Mouse (Mus musculus): ENCODE measurements around the gene Fam198a. TPM values are rescaled to one million over a fixed set of nuclear protein-coding genes. Genes with fewer than 3 reads are reported as not detected.

Fam198a gene
- total and polyA plus RNA-seq, 2 experiments, result 4.0 to 4.4 TPM

GRCm38 (mm10) chr9:122023873-122024272 lies 73.1 kb downstream of the Fam198a start:
- no peaks in the 10 kb centered on the region for H3K79me2 ChIP-seq (ENCODE audit: control insufficient read depth, insufficient read depth, low read length)
- peak; percentile 79 for DNase-seq (ENCODE audit: extremely low read depth, low read depth, low spot score)
- no peaks in the 10 kb centered on the region for H3K27me3 ChIP-seq (ENCODE audit: control insufficient read depth, insufficient read depth, low read length)
- TF ChIP-seq CTCF (IDR thresholded peaks at IDR 0.05; ENCODE audit: low read depth, low read length) (no peak), POLR2A (IDR thresholded peaks at IDR 0.05; ENCODE audit: extremely low read depth, insufficient read depth, low read length) (no peak)
- peak overlapping the region; percentile 82 for H3K27ac ChIP-seq (replicated peaks; ENCODE audit: insufficient read depth, low read depth, low read length)
- peaks cover 34% of the 10 kb centered on the region for H3K4me1 ChIP-seq (ENCODE audit: control insufficient read depth, insufficient read depth, low read length)
- H3K4me3 ChIP-seq (ENCODE audit: insufficient read depth, low read depth, low read length), result no peak overlapping the region
- 75% methylated on average over 5 of the region's 5 CpGs for WGBS
- H3K36me3 ChIP-seq (ENCODE audit: control insufficient read depth, insufficient read depth, low read length), result no peaks in the 10 kb centered on the region
- no peak overlapping the region; the same call in 1 of the 2 replicates for H3K9ac ChIP-seq (ENCODE audit: low read depth, low read length)

- Histone ChIP-seq H3K27ac (replicated peaks; ENCODE audit: insufficient read depth, low read depth, low read length) (peak overlapping the region; percentile 45; the same call in 1 of the 2 replicates), H3K9ac (ENCODE audit: low read depth, low read length) (no peak overlapping the region), H3K79me2 (ENCODE audit: control insufficient read depth, insufficient read depth, low read length) (no peaks in the 10 kb centered on the region), H3K4me1 (ENCODE audit: control insufficient read depth, insufficient read depth, low read length) (peaks cover 30% of the 10 kb centered on the region), H3K4me3 (ENCODE audit: insufficient read depth, low read depth, low read length) (no peak overlapping the region), H3K27me3 (ENCODE audit: control insufficient read depth, insufficient read depth, low read length) (no peaks in the 10 kb centered on the region), H3K36me3 (ENCODE audit: control insufficient read depth, insufficient read depth, low read length) (no peaks in the 10 kb centered on the region)
- no peak for TF ChIP-seq POLR2A (IDR thresholded peaks at IDR 0.05; ENCODE audit: extremely low read depth, insufficient read depth, low read length)
- no peak for TF ChIP-seq CTCF (IDR thresholded peaks at IDR 0.05; ENCODE audit: low read depth, low read length)
- DNase-seq (ENCODE audit: extremely low read depth, low read depth, low spot score), result no peak
- WGBS, result 91% methylated on average over 6 of the region's 6 CpGs
These were observed 73.6 kb downstream of the Fam198a start for GRCm38 (mm10) chr9:122024419-122024818.

DNA sequence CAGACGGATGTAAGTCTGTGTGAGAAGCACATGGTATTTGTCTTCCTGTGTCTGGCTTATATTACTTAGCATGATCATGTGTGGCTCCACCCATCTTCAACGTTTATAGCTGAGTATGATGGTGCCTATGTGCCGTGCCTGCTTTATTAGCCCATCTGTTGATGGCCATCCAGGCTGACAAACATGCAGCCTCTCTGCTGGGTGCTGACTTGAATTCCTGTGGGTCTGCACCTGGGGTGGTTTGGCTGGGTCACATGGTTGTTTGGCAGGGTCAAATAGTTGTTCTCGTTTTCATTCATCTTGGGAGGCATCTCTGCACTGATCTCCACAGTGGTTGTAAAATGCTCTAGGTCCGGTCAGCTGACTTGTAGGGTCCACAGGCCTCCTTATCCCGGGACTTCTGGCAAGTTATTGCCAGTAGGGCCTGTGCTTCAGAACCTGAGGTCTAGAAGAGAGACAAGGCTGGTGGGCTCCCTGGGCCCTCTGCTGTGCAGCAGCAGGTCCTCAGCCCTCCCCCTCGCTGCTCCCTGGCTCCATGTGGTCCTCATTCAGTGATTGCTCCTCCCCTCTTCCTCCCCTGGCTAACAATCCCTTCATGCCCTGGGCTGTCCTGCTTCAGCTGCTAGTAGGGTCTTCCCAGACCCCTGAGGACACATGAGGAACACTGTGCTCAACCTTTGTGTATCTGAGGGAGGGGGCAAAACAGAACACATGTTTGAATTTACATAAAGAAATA lies 75.2 kb downstream of the Fam198a start:
- Histone ChIP-seq H3K27me3 (ENCODE audit: control insufficient read depth, insufficient read depth, low read length) (no peaks in the 10 kb centered on the region), H3K4me3 (ENCODE audit: insufficient read depth, low read depth, low read length) (no peak overlapping the region), H3K36me3 (ENCODE audit: control insufficient read depth, insufficient read depth, low read length) (no peaks in the 10 kb centered on the region), H3K9ac (ENCODE audit: low read depth, low read length) (no peak overlapping the region), H3K79me2 (ENCODE audit: control insufficient read depth, insufficient read depth, low read length) (no peaks in the 10 kb centered on the region), H3K27ac (replicated peaks; ENCODE audit: insufficient read depth, low read depth, low read length) (peak overlapping the region; percentile 35), H3K4me1 (ENCODE audit: control insufficient read depth, insufficient read depth, low read length) (peaks cover 30% of the 10 kb centered on the region)
- DNase-seq (ENCODE audit: extremely low read depth, low read depth, low spot score), result no peak
- 71% methylated on average over 7 of the region's 7 CpGs for WGBS
- TF ChIP-seq POLR2A (IDR thresholded peaks at IDR 0.05; ENCODE audit: extremely low read depth, insufficient read depth, low read length) (no peak), CTCF (IDR thresholded peaks at IDR 0.05; ENCODE audit: low read depth, low read length) (no peak)

- DNase-seq (ENCODE audit: extremely low read depth, low read depth, low spot score), result peak; percentile 50
- Histone ChIP-seq H3K9ac (ENCODE audit: low read depth, low read length) (no peak overlapping the region; the same call in 1 of the 2 replicates), H3K79me2 (ENCODE audit: control insufficient read depth, insufficient read depth, low read length) (no peaks in the 10 kb centered on the region), H3K27ac (replicated peaks; ENCODE audit: insufficient read depth, low read depth, low read length) (peak overlapping the region; percentile 70), H3K27me3 (ENCODE audit: control insufficient read depth, insufficient read depth, low read length) (no peaks in the 10 kb centered on the region), H3K4me1 (ENCODE audit: control insufficient read depth, insufficient read depth, low read length) (peaks cover 34% of the 10 kb centered on the region), H3K4me3 (ENCODE audit: insufficient read depth, low read depth, low read length) (no peak overlapping the region), H3K36me3 (ENCODE audit: control insufficient read depth, insufficient read depth, low read length) (no peaks in the 10 kb centered on the region)
- WGBS, result 65% methylated on average over 6 of the region's 6 CpGs
- TF ChIP-seq CTCF (IDR thresholded peaks at IDR 0.05; ENCODE audit: low read depth, low read length) (no peak), POLR2A (IDR thresholded peaks at IDR 0.05; ENCODE audit: extremely low read depth, insufficient read depth, low read length) (no peak)
These were observed 76.5 kb downstream of the Fam198a start for GRCm38 (mm10) chr9:122027081-122027913.

- TF ChIP-seq CTCF (IDR thresholded peaks at IDR 0.05; ENCODE audit: low read depth, low read length) (no peak), POLR2A (IDR thresholded peaks at IDR 0.05; ENCODE audit: extremely low read depth, insufficient read depth, low read length) (no peak)
- Histone ChIP-seq H3K4me3 (ENCODE audit: insufficient read depth, low read depth, low read length) (no peak overlapping the region), H3K27me3 (ENCODE audit: control insufficient read depth, insufficient read depth, low read length) (no peaks in the 10 kb centered on the region), H3K36me3 (ENCODE audit: control insufficient read depth, insufficient read depth, low read length) (no peaks in the 10 kb centered on the region), H3K79me2 (ENCODE audit: control insufficient read depth, insufficient read depth, low read length) (no peaks in the 10 kb centered on the region), H3K4me1 (ENCODE audit: control insufficient read depth, insufficient read depth, low read length) (peaks cover 34% of the 10 kb centered on the region), H3K27ac (replicated peaks; ENCODE audit: insufficient read depth, low read depth, low read length) (peak overlapping the region; percentile 73), H3K9ac (ENCODE audit: low read depth, low read length) (no peak overlapping the region)
- WGBS, result 74% methylated on average over 11 of the region's 11 CpGs
- DNase-seq (ENCODE audit: extremely low read depth, low read depth, low spot score), result peak; percentile 42
These were observed 77.3 kb downstream of the Fam198a start for GRCm38 (mm10) chr9:122027914-122028745.

Data from liver, adult 2 months (tissue).